In genomic region chr1:160306866-160307616, GRCm38 (mm10) we compare ENCODE assay signal across 9 mouse cellular contexts.
DNase-seq lines count a peak whose midpoint lies in the region; ATAC-seq and TF ChIP-seq lines count a peak whose summit lies in the region.
"Had no signal": no experiment of that assay in that cellular context is flagged by ENCODE, and none has a peak within 500 bp of the region (broad histone marks: within the 10 kb centered on the region; RNA-seq: fewer than 3 reads in every experiment).

No protein-coding gene starts in this region.

- no peak for TF ChIP-seq EP300 in lung, postnatal 0 days (IDR thresholded peaks at IDR 0.05)

- WGBS in heart, embryonic 16.5 days: 45% methylated on average over 10 of the region's 10 CpGs
- 30% methylated on average over 10 of the region's 10 CpGs for WGBS in lung, postnatal 0 days
- WGBS in midbrain, postnatal 0 days: 75% methylated on average over 10 of the region's 10 CpGs

- no peaks in the 10 kb centered on the region for H3K9me3 ChIP-seq in heart, embryonic 16.5 days (replicated peaks; ENCODE audit: control insufficient read depth, low read length)
- H3K9me3 ChIP-seq in lung, postnatal 0 days (ENCODE audit: low read length): no peaks in the 10 kb centered on the region
- no peaks in the 10 kb centered on the region for H3K9me3 ChIP-seq in midbrain, postnatal 0 days (ENCODE audit: low read length)

- ATAC-seq in heart, embryonic 16.5 days (replicated peaks; ENCODE audit: extremely low read depth, insufficient read depth, low FRiP score): peak; percentile 50; the same call in 1 of the 2 replicates
- peak; percentile 60 for ATAC-seq in erythroid progenitor cell, adult 5-6 weeks (replicated peaks; ENCODE audit: low FRiP score, poor library complexity, severe bottlenecking)
- ATAC-seq in lung, postnatal 0 days: peak; percentile 7; the same call in 1 of the 2 replicates
- no peak for ATAC-seq in midbrain, postnatal 0 days (ENCODE audit: low FRiP score)

- no peaks in the 10 kb centered on the region for H3K27me3 ChIP-seq in heart, embryonic 16.5 days (ENCODE audit: control insufficient read depth, insufficient read depth, low read length)
- H3K27me3 ChIP-seq in lung, postnatal 0 days (replicated peaks; ENCODE audit: insufficient read depth, low read length): no peaks in the 10 kb centered on the region
- no peaks in the 10 kb centered on the region for H3K27me3 ChIP-seq in midbrain, postnatal 0 days (ENCODE audit: insufficient read depth, low read length)

- intact Hi-C loops in left cerebral cortex, adult 2 months (cut with DNase I): no loop called here

- H3K4me2 ChIP-seq in heart, embryonic 16.5 days (ENCODE audit: low read depth, low read length): peak overlapping the region; percentile 3
- peak overlapping the region; percentile 49 for H3K4me2 ChIP-seq in lung, postnatal 0 days (replicated peaks; ENCODE audit: low read depth, low read length)
- H3K4me2 ChIP-seq in midbrain, postnatal 0 days (ENCODE audit: low read depth, low read length, poor library complexity, severe bottlenecking): no peak overlapping the region

- TF ChIP-seq CTCF in lung, postnatal 0 days (IDR thresholded peaks at IDR 0.05): no peak; the same call in 1 of the 2 replicates
- no peak for TF ChIP-seq CTCF in midbrain, postnatal 0 days (IDR thresholded peaks at IDR 0.05)
- no peak for TF ChIP-seq CTCF in left cerebral cortex, adult 2 months (IDR thresholded peaks at IDR 0.05)

- peaks cover 19% of the 10 kb centered on the region for H3K4me1 ChIP-seq in heart, embryonic 16.5 days (ENCODE audit: control insufficient read depth, insufficient read depth, low read length)
- H3K4me1 ChIP-seq in lung, postnatal 0 days (ENCODE audit: insufficient read depth, low read depth, low read length): 0 out of 2 replicates have a peak, but pooled peaks cover 13% of the 10 kb centered on the region
- H3K4me1 ChIP-seq in midbrain, postnatal 0 days (ENCODE audit: insufficient read depth, low read length): no peaks in the 10 kb centered on the region

- H3K4me3 ChIP-seq in heart, embryonic 16.5 days (ENCODE audit: low read length): peak overlapping the region; percentile 5; the same call in 1 of the 2 replicates
- peak overlapping the region; percentile 19; the same call in 1 of the 2 replicates for H3K4me3 ChIP-seq in lung, postnatal 0 days (ENCODE audit: low read depth, low read length)
- H3K4me3 ChIP-seq in midbrain, postnatal 0 days (ENCODE audit: low read depth, low read length): no peak overlapping the region
- H3K4me3 ChIP-seq in left cerebral cortex, adult 2 months: no peak overlapping the region

- no peak overlapping the region; the same call in 1 of the 2 replicates for H3K9ac ChIP-seq in heart, embryonic 16.5 days (ENCODE audit: low read length)
- peak overlapping the region; percentile 23; the same call in 1 of the 2 replicates for H3K9ac ChIP-seq in lung, postnatal 0 days (replicated peaks; ENCODE audit: low read depth)
- H3K9ac ChIP-seq in midbrain, postnatal 0 days (replicated peaks; ENCODE audit: low read length, poor library complexity, severe bottlenecking): no peak overlapping the region

- no peaks in the 10 kb centered on the region for H3K36me3 ChIP-seq in heart, embryonic 16.5 days (ENCODE audit: control insufficient read depth, insufficient read depth)
- H3K36me3 ChIP-seq in lung, postnatal 0 days (ENCODE audit: insufficient read depth, low read length): no peaks in the 10 kb centered on the region
- no peaks in the 10 kb centered on the region for H3K36me3 ChIP-seq in midbrain, postnatal 0 days (ENCODE audit: insufficient read depth, low read length)

- DNase-seq in heart, adult 11 months: no peak
- DNase-seq in lung, postnatal 0 days (ENCODE audit: low spot score): no peak
- DNase-seq in thymus, adult 18-20 months: peak; percentile 50 to 76
- no peak for DNase-seq in frontal cortex, postnatal 10 days (ENCODE audit: low spot score in 2 of 2)
- DNase-seq in midbrain, postnatal 0 days (ENCODE audit: low spot score): no peak
- no peak for DNase-seq in left cerebral cortex, adult 2 months (ENCODE audit: extremely low spot score in 1 of 2, low spot score in 2 of 2)
- DNase-seq: adrenal gland, postnatal 14 days had no signal

- no peak overlapping the region for H3K27ac ChIP-seq in heart, embryonic 16.5 days (ENCODE audit: low read length)
- peak overlapping the region; percentile 16 for H3K27ac ChIP-seq in lung, postnatal 0 days (ENCODE audit: low read length)
- no peak overlapping the region for H3K27ac ChIP-seq in midbrain, postnatal 0 days (ENCODE audit: low read depth, low read length)
- no peak overlapping the region for H3K27ac ChIP-seq in left cerebral cortex, adult 2 months

Comparison
In these comparisons a context has a peak if more than half of its experiments do, and no peak if none do; other contexts are left out.
1. H3K4me3 ChIP-seq: peak in heart, embryonic 16.5 days (single experiment) and lung, postnatal 0 days (single experiment); none in midbrain, postnatal 0 days (single experiment) and left cerebral cortex, adult 2 months (single experiment).
2. DNase-seq: peak in thymus, adult 18-20 months (2 of 2); none in heart, adult 11 months (single experiment), lung, postnatal 0 days (single experiment), frontal cortex, postnatal 10 days (0 of 2), midbrain, postnatal 0 days (single experiment) and left cerebral cortex, adult 2 months (0 of 2).